Mouse (Mus musculus) heart, embryonic 15.5 days (tissue): Measurements from ENCODE around the gene Pbx3. TPM values are rescaled to one million over a fixed set of nuclear protein-coding genes. Genes with fewer than 3 reads are reported as not detected.

Source experiments
- ATAC-seq: fragments of 200-750 bp; cut with Nextera tagmentation; replicated peaks from 2 replicates; pipeline ENCODE4 v1.8.0; 2017; ENCODE audit warnings: low read depth, moderate TSS enrichment; ENCODE audit not compliant: insufficient number of reproducible peaks, insufficient read depth, low FRiP score
- H3K27ac ChIP-seq: fragments of 300-500 bp; sonication (generic); 2 replicates; pipeline ENCODE4 v1.5.1; 2015; ENCODE audit warnings: mild to moderate bottlenecking, inconsistent platforms
- H3K27me3 ChIP-seq: fragments of 300-500 bp; sonication (generic); 2 replicates; pipeline ENCODE4 v1.6.1; 2015; ENCODE audit warnings: inconsistent platforms
- H3K36me3 ChIP-seq: fragments of 300-500 bp; sonication (generic); 2 replicates; pipeline ENCODE4 v1.6.1; 2015; ENCODE audit warnings: mild to moderate bottlenecking, inconsistent platforms
- H3K4me1 ChIP-seq: fragments of 300-500 bp; sonication (generic); replicated peaks from 2 replicates; pipeline ENCODE4 v1.6.1; 2015; ENCODE audit warnings: inconsistent platforms
- H3K4me2 ChIP-seq: fragments of 300-500 bp; sonication (generic); 2 replicates; pipeline ENCODE4 v1.6.1; 2015; ENCODE audit warnings: inconsistent platforms, mild to moderate bottlenecking, moderate library complexity
- H3K4me3 ChIP-seq: fragments of 300-500 bp; sonication (generic); 2 replicates; pipeline ENCODE4 v1.5.1; 2015; ENCODE audit warnings: mild to moderate bottlenecking, inconsistent platforms
- H3K9ac ChIP-seq: fragments of 300-500 bp; sonication (generic); 2 replicates; pipeline ENCODE4 v1.6.1; 2015; ENCODE audit warnings: mild to moderate bottlenecking, inconsistent platforms
- H3K9me3 ChIP-seq: fragments of 300-500 bp; sonication (generic); replicated peaks from 2 replicates; pipeline ENCODE4 v1.6.1; 2016; ENCODE audit warnings: inconsistent platforms
- WGBS: fragments of 180-500 bp; shearing (Covaris S2); methylation state at CpG from one replicate; pipeline ENCODE4 v1.1.7; 2015; ENCODE audit warnings: mixed read lengths; 5-methylcytosine and 5-hydroxymethylcytosine counted together
- polyA plus RNA-seq: library from polyadenylated mRNA; unstranded; fragments of >200 nt; fragmentation: Nextera tagmentation; extraction: Ambion mirVana; gene quantifications from 2 replicates; pipeline ENCODE4 v1.2.1, GENCODE M21; 2015

Gene Pbx3
- polyA plus RNA-seq, 1 experiment from 2014 or later = 16.8 TPM

DNA sequence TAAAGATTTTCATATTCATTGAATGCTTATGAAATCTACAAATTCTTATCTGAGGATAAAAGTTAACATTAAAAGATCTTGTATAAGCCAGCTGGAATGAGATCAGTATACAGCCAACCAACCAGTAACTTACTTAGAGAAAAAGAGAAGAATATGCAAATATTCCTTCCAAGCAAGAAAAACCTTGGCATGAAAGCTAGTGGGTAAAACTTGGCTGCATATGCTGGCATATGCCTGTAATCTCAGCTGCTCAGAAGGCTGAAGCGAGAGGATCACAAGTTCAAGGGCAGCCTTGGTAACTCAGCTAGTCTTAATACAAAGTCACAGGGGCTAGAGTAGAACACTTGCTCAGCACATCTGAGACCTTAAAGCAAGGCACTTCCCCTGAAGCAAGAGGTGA lies 153.8 kb downstream of the Pbx3 start:
- 96% methylated on average over 1 of the region's 1 CpGs for WGBS
- ATAC-seq = no peak
- Histone ChIP-seq H3K9me3 (no peaks in the 10 kb centered on the region), H3K4me2 (no peak overlapping the region), H3K4me3 (no peak overlapping the region), H3K9ac (no peak overlapping the region), H3K27ac (no peak overlapping the region), H3K27me3 (no peaks in the 10 kb centered on the region), H3K4me1 (no peaks in the 10 kb centered on the region), H3K36me3 (no peaks in the 10 kb centered on the region)

DNA sequence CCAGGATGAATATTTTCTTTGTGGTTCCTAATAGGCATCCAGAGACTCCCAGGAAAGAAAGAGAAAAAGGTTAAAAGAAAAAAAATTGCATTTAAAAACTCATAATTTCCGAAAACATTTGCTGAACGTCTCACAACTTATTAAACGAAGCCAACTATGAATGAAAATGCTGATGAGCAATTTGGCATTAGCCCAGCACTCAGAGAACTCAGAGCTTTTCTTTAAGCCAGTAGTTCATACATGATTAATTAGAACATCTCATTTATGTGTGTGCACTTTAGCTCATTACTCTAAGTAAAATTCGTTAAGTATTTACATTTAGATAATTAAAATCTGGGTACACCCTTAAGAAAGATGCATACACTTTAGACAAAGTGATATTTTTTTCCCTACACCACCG lies 155.3 kb downstream of the Pbx3 start:
- no peaks in the 10 kb centered on the region for H3K27me3 ChIP-seq
- H3K4me3 ChIP-seq = no peak overlapping the region
- no peaks in the 10 kb centered on the region for H3K9me3 ChIP-seq
- WGBS = 82% methylated on average over 5 of the region's 5 CpGs
- no peaks in the 10 kb centered on the region for H3K36me3 ChIP-seq
- ATAC-seq = no peak
- no peak overlapping the region for H3K4me2 ChIP-seq
- no peaks in the 10 kb centered on the region for H3K4me1 ChIP-seq
- no peak overlapping the region for H3K9ac ChIP-seq
- no peak overlapping the region for H3K27ac ChIP-seq

DNA sequence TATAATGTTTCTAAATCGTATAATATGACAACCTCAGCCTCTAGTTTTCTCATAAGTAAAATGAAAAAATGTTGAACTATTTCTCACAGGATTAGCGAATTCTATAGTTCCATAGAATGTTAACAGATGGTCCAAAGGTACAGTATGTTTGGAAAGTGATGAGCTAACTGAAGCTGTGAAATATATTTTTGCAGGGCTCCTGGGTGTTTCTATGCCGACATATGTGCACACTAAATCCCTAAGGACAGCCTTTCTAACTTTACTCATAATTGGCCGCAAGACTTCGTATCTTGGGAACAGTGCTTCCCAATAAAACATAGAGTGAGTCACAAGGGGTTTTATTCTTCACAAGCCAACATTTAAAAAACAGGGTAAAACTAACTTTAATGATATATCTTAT lies 157.4 kb downstream of the Pbx3 start:
- H3K36me3 ChIP-seq = no peaks in the 10 kb centered on the region
- H3K4me3 ChIP-seq = no peak overlapping the region
- H3K9ac ChIP-seq = no peak overlapping the region
- no peak overlapping the region for H3K27ac ChIP-seq
- no peak overlapping the region for H3K4me2 ChIP-seq
- no peaks in the 10 kb centered on the region for H3K27me3 ChIP-seq
- no peaks in the 10 kb centered on the region for H3K9me3 ChIP-seq
- no peak for ATAC-seq
- 89% methylated on average over 5 of the region's 5 CpGs for whole genome bisulfite sequencing
- no peaks in the 10 kb centered on the region for H3K4me1 ChIP-seq

DNA sequence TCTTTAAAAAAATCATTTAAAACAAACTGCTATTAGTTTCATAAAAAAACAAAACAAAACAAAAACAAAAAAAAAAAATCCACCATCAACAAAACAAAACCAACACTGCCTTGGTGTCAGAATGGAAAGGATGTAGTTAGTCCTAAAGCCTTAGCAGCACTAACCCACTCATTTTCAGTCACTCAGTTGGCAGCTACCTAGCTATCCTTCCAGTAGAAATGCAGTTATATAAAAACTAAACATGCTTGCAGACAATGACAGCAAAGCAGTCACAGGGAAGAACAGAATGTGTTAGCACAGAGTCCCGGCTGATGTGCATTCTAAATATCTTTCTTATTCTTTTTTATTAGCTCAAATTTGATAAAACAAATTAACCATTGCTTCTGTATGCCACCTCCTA lies 160.5 kb downstream of the Pbx3 start:
- ATAC-seq = no peak
- Histone ChIP-seq H3K4me1 (no peaks in the 10 kb centered on the region), H3K27me3 (no peaks in the 10 kb centered on the region), H3K9me3 (no peaks in the 10 kb centered on the region), H3K4me3 (no peak overlapping the region), H3K27ac (no peak overlapping the region), H3K4me2 (no peak overlapping the region), H3K36me3 (no peaks in the 10 kb centered on the region), H3K9ac (no peak overlapping the region)
- 91% methylated on average over 1 of the region's 1 CpGs for WGBS

DNA sequence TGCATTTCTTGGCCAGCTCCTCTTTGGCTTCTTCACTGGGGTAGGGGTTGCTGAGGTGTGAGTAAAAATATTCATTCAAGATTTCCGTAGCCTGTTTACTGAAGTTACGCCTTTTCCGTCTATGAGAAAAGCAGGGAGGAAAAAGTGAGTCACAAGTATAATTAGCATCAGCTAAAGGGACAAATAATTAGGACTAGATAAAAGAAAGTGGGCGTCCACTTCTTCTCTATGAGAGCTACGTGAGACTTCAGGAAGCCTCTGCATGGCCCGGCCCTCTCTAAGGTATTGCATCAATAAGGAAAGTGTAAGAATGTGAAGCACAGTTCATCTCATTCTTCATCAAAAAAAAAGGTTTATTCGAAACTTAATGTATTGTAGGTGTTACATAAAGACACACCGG lies 168.1 kb downstream of the Pbx3 start:
- Histone ChIP-seq H3K36me3 (peaks cover 10% of the 10 kb centered on the region), H3K4me3 (no peak overlapping the region), H3K4me2 (no peak overlapping the region), H3K9me3 (no peaks in the 10 kb centered on the region), H3K4me1 (no peaks in the 10 kb centered on the region), H3K27me3 (no peaks in the 10 kb centered on the region), H3K9ac (no peak overlapping the region), H3K27ac (no peak overlapping the region)
- 88% methylated on average over 8 of the region's 8 CpGs for WGBS
- no peak for ATAC-seq

DNA sequence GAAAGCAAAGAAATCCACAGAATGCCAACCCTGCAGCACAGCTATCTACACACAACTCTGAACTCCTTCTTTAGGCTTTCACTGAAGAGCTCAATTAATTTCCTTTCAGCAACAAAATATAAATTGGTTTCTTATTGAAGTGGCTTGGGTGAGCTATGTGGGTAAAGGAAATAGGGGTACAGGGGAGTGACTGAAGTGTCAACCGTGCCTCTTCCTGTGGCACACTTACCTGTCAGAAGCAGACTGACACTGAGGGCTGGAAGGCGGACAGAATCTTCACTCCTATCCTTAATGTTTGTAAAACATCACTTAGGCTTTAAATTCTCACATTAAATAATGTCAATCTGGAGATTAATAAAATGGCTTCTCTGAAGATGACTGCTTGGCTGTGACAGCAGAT lies 168.6 kb downstream of the Pbx3 start:
- Histone ChIP-seq H3K4me2 (no peak overlapping the region), H3K9me3 (no peaks in the 10 kb centered on the region), H3K4me3 (no peak overlapping the region), H3K36me3 (peaks cover 10% of the 10 kb centered on the region), H3K9ac (no peak overlapping the region), H3K4me1 (no peaks in the 10 kb centered on the region), H3K27me3 (no peaks in the 10 kb centered on the region), H3K27ac (no peak overlapping the region)
- 91% methylated on average over 2 of the region's 2 CpGs for WGBS
- no peak for ATAC-seq

DNA sequence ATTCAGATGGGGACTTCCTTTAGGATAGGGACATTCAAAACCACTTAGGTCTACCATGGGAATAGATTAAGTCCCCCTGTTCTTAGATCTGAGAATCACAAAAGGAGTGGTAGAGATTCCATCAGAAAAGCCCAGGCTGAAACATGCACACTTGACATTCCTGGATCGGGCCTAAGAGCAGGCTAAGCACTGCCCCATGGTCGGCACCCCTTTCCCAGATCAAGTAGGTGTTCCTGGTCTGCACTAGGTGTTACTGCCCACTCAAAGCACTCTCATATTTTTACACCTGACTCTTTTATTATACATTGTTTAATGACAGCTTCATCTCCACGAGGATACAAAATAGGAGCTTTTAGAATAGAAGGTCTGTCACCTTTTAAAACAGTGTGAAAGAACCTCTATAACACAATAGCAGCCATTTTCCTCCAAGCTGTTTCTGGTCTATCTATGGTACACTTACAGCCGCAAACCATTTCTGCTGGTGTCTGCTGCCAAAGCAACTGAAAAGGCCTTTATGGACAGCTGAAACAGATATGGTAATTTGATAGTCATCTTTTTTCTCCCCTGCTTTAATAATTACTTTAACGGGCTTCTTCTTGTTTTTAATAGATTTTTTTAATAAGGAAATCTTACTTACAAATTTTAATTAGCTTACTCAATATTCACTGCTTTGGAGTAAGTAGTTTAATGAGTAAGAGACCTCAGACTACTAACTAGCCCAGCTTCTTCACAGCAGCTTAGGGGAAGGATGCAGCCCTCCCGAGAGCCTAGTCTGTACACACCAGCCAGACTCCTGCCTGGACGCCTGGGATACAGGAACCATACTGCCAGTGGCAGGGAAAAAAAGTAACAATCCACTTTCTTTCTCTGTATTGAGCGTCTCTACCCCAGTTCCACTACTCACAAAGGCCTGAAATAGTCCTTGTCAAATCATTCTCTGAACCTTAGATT lies 178.8 kb downstream of the Pbx3 start:
- Histone ChIP-seq H3K4me1 (peaks cover 12% of the 10 kb centered on the region), H3K9me3 (no peaks in the 10 kb centered on the region), H3K27me3 (no peaks in the 10 kb centered on the region), H3K4me3 (no peak overlapping the region), H3K4me2 (no peak overlapping the region), H3K27ac (no peak overlapping the region), H3K36me3 (no peaks in the 10 kb centered on the region), H3K9ac (no peak overlapping the region)
- 67% methylated on average over 8 of the region's 8 CpGs for whole genome bisulfite sequencing
- no peak for ATAC-seq

DNA sequence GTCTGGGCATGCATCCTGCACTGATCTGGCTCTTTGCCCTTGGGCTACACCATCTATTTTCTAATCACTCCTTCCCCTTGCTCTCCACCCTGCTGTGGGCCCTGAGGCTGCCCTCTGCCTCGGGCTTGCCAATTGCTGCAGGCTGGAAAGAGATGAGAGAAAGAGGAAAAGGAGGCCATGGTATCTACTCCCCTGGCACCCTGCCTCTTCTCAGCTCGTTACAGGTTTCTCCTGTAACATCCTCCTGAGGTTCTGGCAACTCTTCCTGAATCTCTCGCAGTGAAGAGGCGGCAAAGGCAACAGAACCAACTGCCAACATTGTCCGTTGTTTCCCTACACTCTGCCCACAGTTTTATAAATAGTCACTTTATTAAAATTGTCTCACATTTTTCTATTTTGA lies 179.7 kb downstream of the Pbx3 start:
- ATAC-seq = no peak
- Histone ChIP-seq H3K4me3 (no peak overlapping the region), H3K9me3 (no peaks in the 10 kb centered on the region), H3K27me3 (no peaks in the 10 kb centered on the region), H3K27ac (no peak overlapping the region), H3K9ac (no peak overlapping the region), H3K4me2 (no peak overlapping the region), H3K4me1 (peaks cover 12% of the 10 kb centered on the region), H3K36me3 (no peaks in the 10 kb centered on the region)
- 53% methylated on average over 5 of the region's 5 CpGs for WGBS

DNA sequence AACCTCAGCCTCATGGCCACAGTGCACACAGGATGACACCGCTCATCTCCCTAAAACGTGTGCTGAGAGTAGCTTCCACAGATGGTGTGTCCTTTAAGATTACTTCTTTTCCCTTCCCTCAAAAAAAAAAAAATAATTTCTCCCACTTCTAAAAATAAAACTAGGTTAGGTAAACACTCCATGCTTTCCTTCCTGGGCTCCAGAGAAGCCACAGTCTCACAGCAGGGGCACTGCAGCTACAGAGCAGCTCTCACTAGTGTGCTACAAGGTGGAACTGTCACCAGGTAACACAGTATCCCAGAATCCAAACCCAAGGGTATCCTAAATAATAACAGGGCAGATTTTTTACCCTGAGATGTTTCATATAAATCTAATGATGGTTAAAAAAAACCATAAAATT lies 185.6 kb downstream of the Pbx3 start:
- H3K27me3 ChIP-seq = no peaks in the 10 kb centered on the region
- no peak for ATAC-seq
- H3K9me3 ChIP-seq = no peaks in the 10 kb centered on the region
- H3K4me2 ChIP-seq = no peak overlapping the region
- H3K36me3 ChIP-seq = no peaks in the 10 kb centered on the region
- no peak overlapping the region for H3K27ac ChIP-seq
- no peak overlapping the region for H3K4me3 ChIP-seq
- no peaks in the 10 kb centered on the region for H3K4me1 ChIP-seq
- WGBS = 70% methylated on average over 2 of the region's 2 CpGs
- H3K9ac ChIP-seq = no peak overlapping the region

DNA sequence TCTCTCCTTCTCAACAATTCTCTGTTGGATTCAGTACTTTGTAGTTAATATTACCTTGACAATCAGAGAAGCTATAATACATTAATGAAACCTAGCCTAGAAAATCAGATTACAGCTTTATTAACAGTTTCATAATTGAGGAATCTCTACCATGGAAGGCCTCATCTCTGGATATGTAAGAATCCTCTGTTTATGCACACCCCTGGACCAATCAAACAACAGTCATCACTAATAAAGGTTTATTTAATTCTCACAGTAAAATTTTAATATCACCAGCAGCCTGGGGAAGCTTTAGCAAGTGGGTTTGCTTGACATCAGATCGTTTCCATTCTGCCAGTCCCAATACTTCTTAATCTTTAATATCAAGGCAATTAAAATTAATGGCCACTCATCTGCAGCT lies 191.3 kb downstream of the Pbx3 start:
- H3K4me3 ChIP-seq = no peak overlapping the region
- no peak for ATAC-seq
- H3K9ac ChIP-seq = no peak overlapping the region
- WGBS = 87% methylated on average over 1 of the region's 1 CpGs
- no peak overlapping the region for H3K27ac ChIP-seq
- no peak overlapping the region for H3K4me2 ChIP-seq
- H3K9me3 ChIP-seq = no peaks in the 10 kb centered on the region
- H3K36me3 ChIP-seq = no peaks in the 10 kb centered on the region
- H3K4me1 ChIP-seq = no peaks in the 10 kb centered on the region
- H3K27me3 ChIP-seq = no peaks in the 10 kb centered on the region

DNA sequence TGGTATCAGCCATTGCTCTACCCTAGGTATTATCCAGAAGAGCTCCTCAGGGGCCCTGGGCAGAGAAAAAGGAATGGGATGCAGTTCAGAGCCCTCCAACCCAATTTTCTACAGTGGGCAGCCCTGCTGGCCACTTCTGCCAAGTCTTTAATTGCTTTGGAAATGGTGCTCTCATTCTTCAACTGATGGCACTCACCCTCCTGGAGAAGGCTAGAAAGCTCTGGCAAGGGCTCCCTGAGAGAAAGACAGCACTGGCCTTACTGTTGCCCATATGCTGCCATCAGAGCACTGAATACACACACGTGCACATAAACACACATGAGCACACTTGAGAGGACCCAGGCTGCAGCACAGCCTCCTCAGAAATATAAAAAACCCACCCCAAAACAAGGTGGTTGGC lies 193.6 kb downstream of the Pbx3 start:
- Histone ChIP-seq H3K27me3 (no peaks in the 10 kb centered on the region), H3K36me3 (no peaks in the 10 kb centered on the region), H3K9ac (no peak overlapping the region), H3K4me1 (no peaks in the 10 kb centered on the region), H3K4me2 (no peak overlapping the region), H3K27ac (no peak overlapping the region), H3K4me3 (no peak overlapping the region), H3K9me3 (no peaks in the 10 kb centered on the region)
- ATAC-seq = no peak
- WGBS = 87% methylated on average over 1 of the region's 1 CpGs

DNA sequence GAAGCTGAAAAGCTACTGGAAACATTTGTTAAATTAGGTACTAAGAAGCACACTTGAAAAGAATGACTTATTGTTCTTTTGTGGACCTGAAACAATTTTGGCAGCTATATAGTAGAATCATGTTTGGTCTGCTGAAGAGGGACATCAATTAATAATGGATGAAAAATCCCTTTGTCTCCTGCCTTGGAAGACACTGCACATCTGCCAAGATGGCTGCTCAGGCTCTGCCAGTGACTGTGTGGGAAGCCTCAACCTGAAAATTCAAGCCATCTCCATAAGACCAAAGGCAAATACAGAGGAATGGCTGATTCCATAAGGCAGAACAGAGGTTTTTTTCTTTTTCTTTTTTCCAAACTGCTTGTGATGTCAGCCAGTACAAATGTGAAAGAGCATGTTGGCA lies 194.3 kb downstream of the Pbx3 start:
- Histone ChIP-seq H3K4me3 (no peak overlapping the region), H3K9ac (no peak overlapping the region), H3K27ac (no peak overlapping the region), H3K4me2 (no peak overlapping the region), H3K9me3 (no peaks in the 10 kb centered on the region), H3K36me3 (no peaks in the 10 kb centered on the region), H3K27me3 (no peaks in the 10 kb centered on the region), H3K4me1 (no peaks in the 10 kb centered on the region)
- no peak for ATAC-seq
